Mouse (Mus musculus) stomach, embryonic 14.5 days (tissue): ENCODE measurements around the gene Hpcal1. TPM values are rescaled to one million over a fixed set of nuclear protein-coding genes. Genes with fewer than 3 reads are reported as not detected.
"Not testable (repeated sequence)": the region's sequence is repeated elsewhere in the genome, so short reads cannot be mapped to it uniquely, and the experiment has no call there.

Source experiments
- ATAC-seq: fragments of 200-750 bp; cut with Nextera tagmentation; 2 replicates; pipeline ENCODE4 v1.8.0; 2017; ENCODE audit warnings: low read depth, moderate TSS enrichment; ENCODE audit not compliant: insufficient number of reproducible peaks, insufficient read depth, low FRiP score
- H3K27ac ChIP-seq: fragments of 300-500 bp; sonication (generic); 2 replicates; pipeline ENCODE4 v1.5.1; 2014; ENCODE audit warnings: mild to moderate bottlenecking, low read length, moderate library complexity, mixed read lengths
- H3K27me3 ChIP-seq: fragments of 300-500 bp; sonication (generic); 2 replicates; pipeline ENCODE4 v1.6.1; 2014; ENCODE audit warnings: low read length, control low read depth, mixed read lengths; ENCODE audit not compliant: control insufficient read depth, insufficient read depth
- H3K36me3 ChIP-seq: fragments of 300-500 bp; sonication (generic); 2 replicates; pipeline ENCODE4 v1.6.1; 2014; ENCODE audit warnings: mild to moderate bottlenecking, control low read depth, low read length, moderate library complexity, mixed read lengths; ENCODE audit not compliant: control insufficient read depth, insufficient read depth
- H3K4me1 ChIP-seq: fragments of 300-500 bp; sonication (generic); 2 replicates; pipeline ENCODE4 v1.6.1; 2014; ENCODE audit warnings: low read length, control low read depth, mixed read lengths; ENCODE audit not compliant: control insufficient read depth, insufficient read depth
- H3K4me2 ChIP-seq: fragments of 300-500 bp; sonication (generic); replicated peaks from 2 replicates; pipeline ENCODE4 v1.6.1; 2014; ENCODE audit warnings: low read depth, low read length, control low read depth
- H3K4me3 ChIP-seq: fragments of 300-500 bp; sonication (generic); 2 replicates; pipeline ENCODE4 v1.5.1; 2014; ENCODE audit warnings: low read depth, low read length, control low read depth
- H3K9ac ChIP-seq: fragments of 300-500 bp; sonication (generic); replicated peaks from 2 replicates; pipeline ENCODE4 v1.6.1; 2014; ENCODE audit warnings: low read depth, mild to moderate bottlenecking, control low read depth, low read length, moderate library complexity, mixed read lengths
- H3K9me3 ChIP-seq: fragments of 300-500 bp; sonication (generic); 2 replicates; pipeline ENCODE4 v1.6.1; 2016; ENCODE audit warnings: low read depth, low read length, control low read depth; ENCODE audit not compliant: control insufficient read depth
- WGBS: fragments of 180-500 bp; shearing (Covaris S2); extraction: QIAGEN DNeasy Blood & Tissue Kit; methylation state at CpG from one replicate; pipeline ENCODE4 v1.1.7; 2014; 5-methylcytosine and 5-hydroxymethylcytosine counted together
- polyA plus RNA-seq: library from polyadenylated mRNA; unstranded; fragments of >200 nt; fragmentation: Nextera tagmentation; extraction: Ambion mirVana; gene quantifications from 2 replicates; pipeline ENCODE4 v1.2.1, GENCODE M21; 2014

Hpcal1 gene
- polyA plus RNA-seq, 1 experiment from 2014 or later, result 55.3 TPM

GRCm38 (mm10) chr12:17774842-17775241 is 84.2 kb downstream of the Hpcal1 start:
- H3K4me1 ChIP-seq, ATAC-seq, H3K27ac ChIP-seq, H3K9ac ChIP-seq, H3K9me3 ChIP-seq, H3K4me2 ChIP-seq, H3K4me3 ChIP-seq, H3K27me3 ChIP-seq, H3K36me3 ChIP-seq: not testable (repeated sequence)
- WGBS, result 73% methylated on average over 3 of the region's 3 CpGs

- Histone ChIP-seq H3K4me3 (no peak overlapping the region), H3K9ac (no peak overlapping the region)
- ATAC-seq, result no peak
Measured at GRCm38 (mm10) chr12:17778320-17778719, 87.7 kb downstream of the Hpcal1 start.

GRCm38 (mm10) chr12:17779093-17779492 is 88.4 kb downstream of the Hpcal1 start:
- H3K36me3 ChIP-seq, result no peaks in the 10 kb centered on the region
- ATAC-seq, result no peak

More at GRCm38 (mm10) chr12:17778320-17778719, 87.7 kb downstream of the Hpcal1 start:
- no peak overlapping the region for H3K27ac ChIP-seq
- no peaks in the 10 kb centered on the region for H3K9me3 ChIP-seq
- H3K27me3 ChIP-seq, result no peaks in the 10 kb centered on the region
- WGBS, result 12% methylated on average over 3 of the region's 3 CpGs
- no peaks in the 10 kb centered on the region for H3K4me1 ChIP-seq
- H3K4me2 ChIP-seq, result no peak overlapping the region
- H3K36me3 ChIP-seq, result no peaks in the 10 kb centered on the region

GRCm38 (mm10) chr12:17789486-17789885 is 98.8 kb downstream of the Hpcal1 start:
- no peak for ATAC-seq
- Histone ChIP-seq H3K27me3 (no peaks in the 10 kb centered on the region), H3K36me3 (no peaks in the 10 kb centered on the region; the same call in 1 of the 2 replicates), H3K4me2 (no peak overlapping the region), H3K27ac (no peak overlapping the region), H3K9me3 (no peaks in the 10 kb centered on the region), H3K4me3 (no peak overlapping the region), H3K9ac (no peak overlapping the region), H3K4me1 (no peaks in the 10 kb centered on the region)
- WGBS, result 54% methylated on average over 3 of the region's 3 CpGs

More at GRCm38 (mm10) chr12:17779093-17779492, 88.4 kb downstream of the Hpcal1 start:
- Histone ChIP-seq H3K4me3 (no peak overlapping the region), H3K4me2 (no peak overlapping the region), H3K27ac (no peak overlapping the region), H3K9ac (no peak overlapping the region), H3K9me3 (no peaks in the 10 kb centered on the region), H3K4me1 (no peaks in the 10 kb centered on the region), H3K27me3 (no peaks in the 10 kb centered on the region)
- WGBS, result 45% methylated on average over 3 of the region's 3 CpGs

GRCm38 (mm10) chr12:17791111-17791510 is 100.5 kb downstream of the Hpcal1 start:
- ATAC-seq, result no peak
- H3K4me3 ChIP-seq, result no peak overlapping the region
- 81% methylated on average over 6 of the region's 6 CpGs for WGBS
- no peaks in the 10 kb centered on the region; the same call in 1 of the 2 replicates for H3K36me3 ChIP-seq
- no peaks in the 10 kb centered on the region for H3K4me1 ChIP-seq
- H3K9ac ChIP-seq, result no peak overlapping the region
- H3K27me3 ChIP-seq, result no peaks in the 10 kb centered on the region
- H3K9me3 ChIP-seq, result no peaks in the 10 kb centered on the region
- H3K4me2 ChIP-seq, result no peak overlapping the region
- no peak overlapping the region for H3K27ac ChIP-seq

- H3K36me3 ChIP-seq, result no peaks in the 10 kb centered on the region
- ATAC-seq, result no peak
- 69% methylated on average over 1 of the region's 1 CpGs for WGBS
- H3K4me2 ChIP-seq, result no peak overlapping the region
- no peak overlapping the region for H3K27ac ChIP-seq
- H3K4me1 ChIP-seq, result no peaks in the 10 kb centered on the region
- H3K9ac ChIP-seq, result no peak overlapping the region
- H3K4me3 ChIP-seq, result no peak overlapping the region
- no peaks in the 10 kb centered on the region for H3K9me3 ChIP-seq
- H3K27me3 ChIP-seq, result no peaks in the 10 kb centered on the region
Measured at GRCm38 (mm10) chr12:17792756-17793155, 102.1 kb downstream of the Hpcal1 start.

- H3K36me3 ChIP-seq, result no peaks in the 10 kb centered on the region
- H3K9me3 ChIP-seq, result no peaks in the 10 kb centered on the region
- WGBS, result 64% methylated on average over 3 of the region's 3 CpGs
- H3K4me1 ChIP-seq, result no peaks in the 10 kb centered on the region
- H3K27ac ChIP-seq, result no peak overlapping the region
- no peak overlapping the region for H3K4me2 ChIP-seq
- H3K9ac ChIP-seq, result no peak overlapping the region
- ATAC-seq, result no peak
- no peak overlapping the region for H3K4me3 ChIP-seq
- H3K27me3 ChIP-seq, result no peaks in the 10 kb centered on the region
Measured at GRCm38 (mm10) chr12:17795660-17796278, 105.1 kb downstream of the Hpcal1 start.

GRCm38 (mm10) chr12:17798261-17798660 is 107.6 kb downstream of the Hpcal1 start:
- not testable (repeated sequence) for ATAC-seq, H3K4me1 ChIP-seq, H3K4me3 ChIP-seq, H3K9me3 ChIP-seq, H3K27ac ChIP-seq, H3K4me2 ChIP-seq, H3K27me3 ChIP-seq, H3K9ac ChIP-seq, H3K36me3 ChIP-seq
- 88% methylated on average over 10 of the region's 11 CpGs for WGBS

GRCm38 (mm10) chr12:17808542-17808941 is 117.9 kb downstream of the Hpcal1 start:
- Histone ChIP-seq H3K27me3 (no peaks in the 10 kb centered on the region), H3K4me1 (no peaks in the 10 kb centered on the region), H3K4me2 (no peak overlapping the region), H3K4me3 (no peak overlapping the region), H3K9ac (no peak overlapping the region), H3K27ac (no peak overlapping the region), H3K36me3 (no peaks in the 10 kb centered on the region), H3K9me3 (no peaks in the 10 kb centered on the region)
- ATAC-seq, result no peak
- WGBS, result 37% methylated on average over 2 of the region's 2 CpGs
